Mouse (Mus musculus) hindbrain, embryonic 11.5 days (tissue): ENCODE measurements around the gene Slc9a9. TPM values are rescaled to one million over a fixed set of nuclear protein-coding genes. Genes with fewer than 3 reads are reported as not detected.

ENCODE experiments used
- ATAC-seq: fragments of 200-750 bp; cut with Nextera tagmentation; 2 replicates; pipeline ENCODE4 v1.8.0; 2017; ENCODE audit warnings: mild to moderate bottlenecking, moderate TSS enrichment, moderate library complexity; ENCODE audit not compliant: low FRiP score
- DNase-seq: peaks from one replicate; pipeline ENCODE4 v3.0.0-alpha.2; 2015; ENCODE audit warnings: low spot score
- H3K27ac ChIP-seq: fragments of 300-500 bp; sonication (generic); 2 replicates; pipeline ENCODE4 v1.5.1; 2014; ENCODE audit warnings: mild to moderate bottlenecking, low read depth, low read length
- H3K27me3 ChIP-seq: fragments of 300-500 bp; sonication (generic); 2 replicates; pipeline ENCODE4 v1.6.1; 2014; ENCODE audit warnings: mild to moderate bottlenecking, low read length, moderate library complexity, mixed read lengths; ENCODE audit not compliant: control insufficient read depth, insufficient read depth
- H3K36me3 ChIP-seq: fragments of 300-500 bp; sonication (generic); 2 replicates; pipeline ENCODE4 v1.6.1; 2014; ENCODE audit warnings: mild to moderate bottlenecking, low read length, moderate library complexity, mixed read lengths; ENCODE audit not compliant: control insufficient read depth, insufficient read depth
- H3K4me1 ChIP-seq: fragments of 300-500 bp; sonication (generic); replicated peaks from 2 replicates; pipeline ENCODE4 v1.6.1; 2014; ENCODE audit warnings: low read length, mixed read lengths; ENCODE audit not compliant: control insufficient read depth, insufficient read depth
- H3K4me2 ChIP-seq: fragments of 300-500 bp; sonication (generic); replicated peaks from 2 replicates; pipeline ENCODE4 v1.6.1; 2014; ENCODE audit warnings: mild to moderate bottlenecking, low read depth, low read length
- H3K4me3 ChIP-seq: fragments of 300-500 bp; sonication (generic); 2 replicates; pipeline ENCODE4 v1.5.1; 2014; ENCODE audit warnings: low read depth, low read length
- H3K9ac ChIP-seq: fragments of 300-500 bp; sonication (generic); 2 replicates; pipeline ENCODE4 v1.6.1; 2014; ENCODE audit warnings: low read depth, low read length
- H3K9me3 ChIP-seq: fragments of 300-500 bp; sonication (generic); 2 replicates; pipeline ENCODE4 v1.6.1; 2016; ENCODE audit warnings: low read length; ENCODE audit not compliant: control insufficient read depth
- WGBS: fragments of 180-500 bp; shearing (Covaris S2); extraction: QIAGEN DNeasy Blood & Tissue Kit; methylation state at CpG from one replicate; pipeline ENCODE4 v1.1.7; 2014; 5-methylcytosine and 5-hydroxymethylcytosine counted together
- polyA plus RNA-seq: library from polyadenylated mRNA; unstranded; fragments of >200 nt; fragmentation: Nextera tagmentation; extraction: Ambion mirVana; gene quantifications from 2 replicates; pipeline ENCODE4 v1.2.1, GENCODE M21; 2014

Slc9a9 gene
- polyA plus RNA-seq, 1 experiment from 2014 or later = 3.8 TPM

GRCm38 (mm10) chr9:94750935-94751637 lies 81.4 kb downstream of the Slc9a9 start:
- Histone ChIP-seq H3K27me3 (no peaks in the 10 kb centered on the region), H3K27ac (no peak overlapping the region), H3K4me2 (no peak overlapping the region), H3K36me3 (no peaks in the 10 kb centered on the region), H3K9me3 (no peaks in the 10 kb centered on the region), H3K4me1 (no peaks in the 10 kb centered on the region), H3K4me3 (no peak overlapping the region), H3K9ac (no peak overlapping the region)
- WGBS = 80% methylated on average over 19 of the region's 19 CpGs
- no peak for DNase-seq
- ATAC-seq = no peak

GRCm38 (mm10) chr9:94751638-94752021 lies 81.9 kb downstream of the Slc9a9 start:
- WGBS = 70% methylated on average over 10 of the region's 10 CpGs
- DNase-seq = no peak
- Histone ChIP-seq H3K27ac (no peak overlapping the region), H3K4me1 (no peaks in the 10 kb centered on the region), H3K9me3 (no peaks in the 10 kb centered on the region), H3K4me2 (no peak overlapping the region), H3K36me3 (no peaks in the 10 kb centered on the region), H3K27me3 (no peaks in the 10 kb centered on the region), H3K4me3 (no peak overlapping the region), H3K9ac (no peak overlapping the region)
- no peak for ATAC-seq

GRCm38 (mm10) chr9:94752121-94752520 lies 82.4 kb downstream of the Slc9a9 start:
- DNase-seq (no peak), ATAC-seq (no peak)
- Histone ChIP-seq H3K9me3 (no peaks in the 10 kb centered on the region), H3K36me3 (no peaks in the 10 kb centered on the region), H3K27ac (no peak overlapping the region), H3K9ac (no peak overlapping the region), H3K27me3 (no peaks in the 10 kb centered on the region), H3K4me1 (no peaks in the 10 kb centered on the region), H3K4me2 (no peak overlapping the region), H3K4me3 (no peak overlapping the region)
- 85% methylated on average over 3 of the region's 3 CpGs for WGBS

GRCm38 (mm10) chr9:94759904-94760303 lies 90.2 kb downstream of the Slc9a9 start:
- Histone ChIP-seq H3K4me1 (no peaks in the 10 kb centered on the region), H3K4me3 (no peak overlapping the region), H3K27me3 (no peaks in the 10 kb centered on the region), H3K27ac (no peak overlapping the region), H3K9ac (no peak overlapping the region), H3K4me2 (no peak overlapping the region), H3K9me3 (no peaks in the 10 kb centered on the region), H3K36me3 (no peaks in the 10 kb centered on the region)
- 33% methylated on average over 5 of the region's 5 CpGs for WGBS
- no peak for DNase-seq
- ATAC-seq = no peak

GRCm38 (mm10) chr9:94768114-94768513 lies 98.4 kb downstream of the Slc9a9 start:
- no peak overlapping the region for H3K27ac ChIP-seq
- DNase-seq (peak; percentile 10), ATAC-seq (peak; percentile 60; the same call in 1 of the 2 replicates)
- no peaks in the 10 kb centered on the region for H3K36me3 ChIP-seq
- no peaks in the 10 kb centered on the region for H3K4me1 ChIP-seq
- 71% methylated on average over 6 of the region's 6 CpGs for WGBS
- H3K27me3 ChIP-seq = no peaks in the 10 kb centered on the region
- no peak overlapping the region for H3K9ac ChIP-seq
- no peak overlapping the region for H3K4me3 ChIP-seq
- H3K4me2 ChIP-seq = no peak overlapping the region
- H3K9me3 ChIP-seq = no peaks in the 10 kb centered on the region

GRCm38 (mm10) chr9:94768524-94768923 lies 98.8 kb downstream of the Slc9a9 start:
- H3K36me3 ChIP-seq = no peaks in the 10 kb centered on the region
- 76% methylated on average over 4 of the region's 4 CpGs for WGBS
- no peak overlapping the region for H3K4me3 ChIP-seq
- no peaks in the 10 kb centered on the region for H3K9me3 ChIP-seq
- ATAC-seq (0 out of 2 replicates have a peak, but pooled peaks have one; percentile 43), DNase-seq (no peak)
- H3K27me3 ChIP-seq = no peaks in the 10 kb centered on the region
- H3K9ac ChIP-seq = no peak overlapping the region
- no peak overlapping the region for H3K4me2 ChIP-seq
- no peaks in the 10 kb centered on the region for H3K4me1 ChIP-seq
- no peak overlapping the region for H3K27ac ChIP-seq

- DNase-seq = no peak
- no peak for ATAC-seq
- 87% methylated on average over 4 of the region's 4 CpGs for WGBS
These were observed 103.6 kb downstream of the Slc9a9 start for GRCm38 (mm10) chr9:94773357-94773756.

GRCm38 (mm10) chr9:94788261-94788660 lies 118.6 kb downstream of the Slc9a9 start:
- H3K4me1 ChIP-seq = no peaks in the 10 kb centered on the region
- no peak for DNase-seq
- H3K9me3 ChIP-seq = no peaks in the 10 kb centered on the region
- H3K4me2 ChIP-seq = no peak overlapping the region
- H3K27ac ChIP-seq = no peak overlapping the region
- H3K9ac ChIP-seq = no peak overlapping the region
- 85% methylated on average over 3 of the region's 3 CpGs for WGBS
- H3K27me3 ChIP-seq = no peaks in the 10 kb centered on the region
- H3K36me3 ChIP-seq = no peaks in the 10 kb centered on the region
- no peak for ATAC-seq
- H3K4me3 ChIP-seq = no peak overlapping the region

More at GRCm38 (mm10) chr9:94773357-94773756, 103.6 kb downstream of the Slc9a9 start:
- Histone ChIP-seq H3K4me3 (no peak overlapping the region), H3K9ac (no peak overlapping the region), H3K27me3 (no peaks in the 10 kb centered on the region), H3K4me1 (no peaks in the 10 kb centered on the region), H3K27ac (no peak overlapping the region), H3K9me3 (no peaks in the 10 kb centered on the region), H3K36me3 (no peaks in the 10 kb centered on the region), H3K4me2 (no peak overlapping the region)

- Histone ChIP-seq H3K9ac (no peak overlapping the region), H3K27me3 (no peaks in the 10 kb centered on the region), H3K4me3 (no peak overlapping the region), H3K27ac (no peak overlapping the region), H3K36me3 (no peaks in the 10 kb centered on the region), H3K4me2 (no peak overlapping the region), H3K4me1 (no peaks in the 10 kb centered on the region), H3K9me3 (no peaks in the 10 kb centered on the region)
- 92% methylated on average over 2 of the region's 2 CpGs for WGBS
- DNase-seq (no peak), ATAC-seq (no peak)
These were observed 121.3 kb downstream of the Slc9a9 start for GRCm38 (mm10) chr9:94790966-94791365.
